Mouse (Mus musculus): ENCODE results near the gene Ksr1. TPM values are rescaled to one million over a fixed set of nuclear protein-coding genes. Genes with fewer than 3 reads are reported as not detected.

Ksr1 gene
- polyA plus RNA-seq, 1 experiment from 2014 or later = 4.2 TPM

GRCm38 (mm10) chr11:79046561-79047155 lies 99.5 kb downstream of the Ksr1 start:
- Histone ChIP-seq H3K9me3 (no peaks in the 10 kb centered on the region), H3K36me3 (peaks cover 29% of the 10 kb centered on the region), H3K27ac (peak overlapping the region; percentile 55; the same call in 1 of the 2 replicates), H3K4me3 (no peak overlapping the region), H3K4me1 (peaks cover 14% of the 10 kb centered on the region), H3K27me3 (no peaks in the 10 kb centered on the region), H3K9ac (peak overlapping the region; percentile 48), H3K4me2 (replicated peaks) (peak overlapping the region; percentile 27)
- 50% methylated on average over 8 of the region's 8 CpGs for WGBS
- 0 out of 2 replicates have a peak, but pooled peaks have one; percentile 30 for ATAC-seq (ENCODE audit: low FRiP score, low read depth)

- Histone ChIP-seq H3K4me1 (peaks cover 14% of the 10 kb centered on the region), H3K9me3 (no peaks in the 10 kb centered on the region), H3K27me3 (no peaks in the 10 kb centered on the region), H3K27ac (no peak overlapping the region), H3K4me2 (replicated peaks) (no peak overlapping the region), H3K36me3 (peaks cover 41% of the 10 kb centered on the region), H3K9ac (no peak overlapping the region), H3K4me3 (no peak overlapping the region)
- ATAC-seq (ENCODE audit: low FRiP score, low read depth) = no peak
- WGBS = 87% methylated on average over 9 of the region's 9 CpGs
Measured at GRCm38 (mm10) chr11:79045231-79045630, 101.0 kb downstream of the Ksr1 start.

- Histone ChIP-seq H3K9ac (no peak overlapping the region), H3K36me3 (peaks cover 41% of the 10 kb centered on the region), H3K4me1 (peaks cover 14% of the 10 kb centered on the region), H3K4me3 (no peak overlapping the region), H3K27me3 (no peaks in the 10 kb centered on the region), H3K4me2 (replicated peaks) (no peak overlapping the region), H3K9me3 (no peaks in the 10 kb centered on the region), H3K27ac (no peak overlapping the region)
- no peak for ATAC-seq (ENCODE audit: low FRiP score, low read depth)
- WGBS = 93% methylated on average over 25 of the region's 25 CpGs
Measured at GRCm38 (mm10) chr11:79044798-79045197, 101.4 kb downstream of the Ksr1 start.

- Histone ChIP-seq H3K27me3 (no peaks in the 10 kb centered on the region), H3K27ac (no peak overlapping the region), H3K4me1 (peaks cover 13% of the 10 kb centered on the region), H3K4me2 (replicated peaks) (no peak overlapping the region), H3K36me3 (peaks cover 47% of the 10 kb centered on the region), H3K4me3 (no peak overlapping the region), H3K9ac (no peak overlapping the region), H3K9me3 (no peaks in the 10 kb centered on the region)
- ATAC-seq (ENCODE audit: low FRiP score, low read depth) = no peak
- 88% methylated on average over 14 of the region's 14 CpGs for WGBS
Measured at GRCm38 (mm10) chr11:79041908-79042430, 104.2 kb downstream of the Ksr1 start.

- H3K27me3 ChIP-seq = no peaks in the 10 kb centered on the region
- no peak for ATAC-seq (ENCODE audit: low FRiP score, low read depth)
- no peak overlapping the region for H3K4me3 ChIP-seq
- peaks cover 5% of the 10 kb centered on the region; the same call in 1 of the 2 replicates for H3K4me1 ChIP-seq
- 28% methylated on average over 2 of the region's 2 CpGs for whole genome bisulfite sequencing
- H3K4me2 ChIP-seq (replicated peaks) = no peak overlapping the region
- peaks cover 40% of the 10 kb centered on the region for H3K36me3 ChIP-seq
- H3K27ac ChIP-seq = no peak overlapping the region
- H3K9me3 ChIP-seq = no peaks in the 10 kb centered on the region
- no peak overlapping the region for H3K9ac ChIP-seq
Measured at GRCm38 (mm10) chr11:79039488-79039887, 106.7 kb downstream of the Ksr1 start.

GRCm38 (mm10) chr11:79037555-79037954 lies 108.7 kb downstream of the Ksr1 start:
- Histone ChIP-seq H3K4me1 (peaks cover 5% of the 10 kb centered on the region; the same call in 1 of the 2 replicates), H3K9ac (no peak overlapping the region), H3K4me2 (replicated peaks) (no peak overlapping the region), H3K4me3 (no peak overlapping the region), H3K9me3 (no peaks in the 10 kb centered on the region), H3K36me3 (peaks cover 33% of the 10 kb centered on the region), H3K27me3 (no peaks in the 10 kb centered on the region), H3K27ac (no peak overlapping the region)
- ATAC-seq (ENCODE audit: low FRiP score, low read depth) = no peak
- WGBS = 86% methylated on average over 12 of the region's 12 CpGs

GRCm38 (mm10) chr11:79036324-79036723 lies 109.9 kb downstream of the Ksr1 start:
- no peak overlapping the region for H3K9ac ChIP-seq
- H3K36me3 ChIP-seq = peaks cover 31% of the 10 kb centered on the region
- H3K27ac ChIP-seq = no peak overlapping the region
- no peaks in the 10 kb centered on the region for H3K9me3 ChIP-seq
- H3K4me1 ChIP-seq = peaks cover 5% of the 10 kb centered on the region; the same call in 1 of the 2 replicates
- ATAC-seq (ENCODE audit: low FRiP score, low read depth) = no peak
- H3K4me2 ChIP-seq (replicated peaks) = no peak overlapping the region
- H3K4me3 ChIP-seq = no peak overlapping the region
- H3K27me3 ChIP-seq = no peaks in the 10 kb centered on the region
- 87% methylated on average over 13 of the region's 13 CpGs for WGBS

- no peak overlapping the region for H3K4me2 ChIP-seq (replicated peaks)
- H3K4me1 ChIP-seq = peaks cover 6% of the 10 kb centered on the region
- H3K9ac ChIP-seq = no peak overlapping the region
- H3K9me3 ChIP-seq = no peaks in the 10 kb centered on the region
- 81% methylated on average over 11 of the region's 11 CpGs for WGBS
- no peak overlapping the region for H3K27ac ChIP-seq
- no peak for ATAC-seq (ENCODE audit: low FRiP score, low read depth)
- no peaks in the 10 kb centered on the region for H3K27me3 ChIP-seq
- peaks cover 35% of the 10 kb centered on the region for H3K36me3 ChIP-seq
- H3K4me3 ChIP-seq = no peak overlapping the region
Measured at GRCm38 (mm10) chr11:79033636-79034035, 112.6 kb downstream of the Ksr1 start.

DNA sequence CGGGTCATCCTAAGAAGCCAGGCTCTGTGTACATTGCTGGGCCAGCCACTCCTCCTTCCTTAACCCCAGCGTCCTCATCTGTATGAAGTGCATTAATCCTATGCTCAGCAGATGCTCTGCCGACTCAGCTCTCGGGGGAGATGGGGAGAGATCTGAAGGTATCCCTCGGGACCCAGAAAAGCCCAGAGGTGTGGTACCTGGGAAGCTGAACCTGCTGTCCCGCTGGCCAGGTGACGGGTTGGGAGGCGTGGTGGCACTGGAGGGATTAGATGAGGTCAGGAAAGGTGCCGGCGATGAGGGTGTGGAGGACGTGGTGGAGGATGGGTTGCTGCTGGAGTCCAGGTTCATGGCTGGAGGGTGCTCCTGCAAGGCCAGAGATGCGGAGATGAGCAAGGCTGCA lies 113.2 kb downstream of the Ksr1 start:
- 85% methylated on average over 12 of the region's 12 CpGs for WGBS
- Histone ChIP-seq H3K9me3 (no peaks in the 10 kb centered on the region), H3K4me2 (replicated peaks) (no peak overlapping the region), H3K9ac (no peak overlapping the region), H3K4me1 (peaks cover 6% of the 10 kb centered on the region), H3K36me3 (peaks cover 35% of the 10 kb centered on the region), H3K27me3 (no peaks in the 10 kb centered on the region), H3K27ac (no peak overlapping the region), H3K4me3 (no peak overlapping the region)
- ATAC-seq (ENCODE audit: low FRiP score, low read depth) = no peak

GRCm38 (mm10) chr11:79031452-79031746 lies 114.8 kb downstream of the Ksr1 start:
- Histone ChIP-seq H3K36me3 (peaks cover 41% of the 10 kb centered on the region), H3K9ac (no peak overlapping the region), H3K27me3 (no peaks in the 10 kb centered on the region), H3K4me3 (no peak overlapping the region), H3K9me3 (no peaks in the 10 kb centered on the region), H3K4me2 (replicated peaks) (no peak overlapping the region), H3K4me1 (peaks cover 6% of the 10 kb centered on the region), H3K27ac (no peak overlapping the region)
- 71% methylated on average over 5 of the region's 5 CpGs for WGBS
- ATAC-seq (ENCODE audit: low FRiP score, low read depth) = no peak

GRCm38 (mm10) chr11:79030570-79031451 lies 115.4 kb downstream of the Ksr1 start:
- peaks cover 6% of the 10 kb centered on the region for H3K4me1 ChIP-seq
- H3K9me3 ChIP-seq = no peaks in the 10 kb centered on the region
- H3K36me3 ChIP-seq = peaks cover 37% of the 10 kb centered on the region
- WGBS = 40% methylated on average over 19 of the region's 19 CpGs
- ATAC-seq (ENCODE audit: low FRiP score, low read depth) = 0 out of 2 replicates have a peak, but pooled peaks have one; percentile 24
- no peak overlapping the region for H3K9ac ChIP-seq
- no peak overlapping the region for H3K4me2 ChIP-seq (replicated peaks)
- no peak overlapping the region for H3K4me3 ChIP-seq
- H3K27ac ChIP-seq = 0 out of 2 replicates have a peak overlapping the region, but pooled peaks have one; percentile 6
- no peaks in the 10 kb centered on the region for H3K27me3 ChIP-seq

GRCm38 (mm10) chr11:79023751-79024150 lies 122.5 kb downstream of the Ksr1 start:
- H3K27me3 ChIP-seq = no peaks in the 10 kb centered on the region
- no peaks in the 10 kb centered on the region for H3K9me3 ChIP-seq
- H3K9ac ChIP-seq = peak overlapping the region; percentile 54
- no peak for ATAC-seq (ENCODE audit: low FRiP score, low read depth)
- H3K4me2 ChIP-seq (replicated peaks) = peak overlapping the region; percentile 37
- H3K27ac ChIP-seq = peak overlapping the region; percentile 44; the same call in 1 of the 2 replicates
- H3K4me1 ChIP-seq = peaks cover 13% of the 10 kb centered on the region
- H3K36me3 ChIP-seq = peaks cover 51% of the 10 kb centered on the region
- WGBS = 75% methylated on average over 6 of the region's 6 CpGs
- no peak overlapping the region for H3K4me3 ChIP-seq

Measured in limb, embryonic 13.5 days (tissue).